Mouse (Mus musculus) spleen, embryonic (tissue): ENCODE measurements around the gene Xkr7.

ENCODE experiments used
- CTCF ChIA-PET: fragments of 350-600 bp; sonication (Branson Sonifier 250); formaldehyde crosslinking; loops from one replicate; lab custom pipeline; 2022; lab: Charles Lee

Xkr7 gene

GRCm38 (mm10) chr2:153032083-153032842, 611 bp downstream of the Xkr7 start:
- CTCF ChIA-PET: interaction anchor here (0.5 to 0.6 kb wide), 2 partner anchors 62 to 77 kb away, joined by 5 to 7 read pairs; no protein-coding TSS in a partner anchor

- CTCF ChIA-PET: interaction anchor here (0.5 to 0.6 kb wide), 2 partner anchors 63 to 78 kb away, joined by 5 to 7 read pairs; no protein-coding TSS in a partner anchor
Observed at GRCm38 (mm10) chr2:153032973-153033372, 1.3 kb downstream of the Xkr7 start.

- CTCF ChIA-PET: no interaction called here
Observed at GRCm38 (mm10) chr2:153033545-153034230, 2.0 kb downstream of the Xkr7 start.

- CTCF ChIA-PET: no interaction called here
Observed at GRCm38 (mm10) chr2:153036690-153037089, 5.0 kb downstream of the Xkr7 start.

- CTCF ChIA-PET: no interaction called here
Observed at GRCm38 (mm10) chr2:153043886-153044285, 12.2 kb downstream of the Xkr7 start.

GRCm38 (mm10) chr2:153045884-153046299, 14.2 kb downstream of the Xkr7 start:
- CTCF ChIA-PET: no interaction called here

- CTCF ChIA-PET: no interaction called here
Observed at GRCm38 (mm10) chr2:153047828-153048465, 16.3 kb downstream of the Xkr7 start.

- CTCF ChIA-PET: interaction anchor here (1.1 kb wide), 1 partner anchor 93 kb away, joined by 3 read pairs; no protein-coding TSS in a partner anchor
Observed at GRCm38 (mm10) chr2:153049288-153049996, 17.8 kb downstream of the Xkr7 start.

- CTCF ChIA-PET: interaction anchor here (1.1 kb wide), 1 partner anchor 93 kb away, joined by 3 read pairs; no protein-coding TSS in a partner anchor
Observed at GRCm38 (mm10) chr2:153049997-153050358, 18.3 kb downstream of the Xkr7 start.

- CTCF ChIA-PET: no interaction called here
Observed at GRCm38 (mm10) chr2:153051095-153051494, 19.4 kb downstream of the Xkr7 start.

- CTCF ChIA-PET: no interaction called here
Observed at GRCm38 (mm10) chr2:153051537-153051936, 19.9 kb downstream of the Xkr7 start.

- CTCF ChIA-PET: interaction anchor here (0.5 kb wide), 1 partner anchor 48 kb away, joined by 4 read pairs; no protein-coding TSS in a partner anchor
Observed at GRCm38 (mm10) chr2:153052700-153053351, 21.2 kb downstream of the Xkr7 start.

GRCm38 (mm10) chr2:153053896-153054295, 22.2 kb downstream of the Xkr7 start:
- CTCF ChIA-PET: no interaction called here

GRCm38 (mm10) chr2:153055270-153055920, 23.7 kb downstream of the Xkr7 start:
- CTCF ChIA-PET: no interaction called here

GRCm38 (mm10) chr2:153058365-153058764, 26.7 kb downstream of the Xkr7 start:
- CTCF ChIA-PET: no interaction called here

GRCm38 (mm10) chr2:153060216-153060615, 28.6 kb downstream of the Xkr7 start:
- CTCF ChIA-PET: no interaction called here

- CTCF ChIA-PET: interaction anchor here (0.7 kb wide), 1 partner anchor 617 kb away, joined by 19 read pairs; no protein-coding TSS in a partner anchor
Observed at GRCm38 (mm10) chr2:153063394-153063793, 31.7 kb downstream of the Xkr7 start.

- CTCF ChIA-PET: interaction anchor here (0.7 kb wide), 1 partner anchor 616 kb away, joined by 19 read pairs; no protein-coding TSS in a partner anchor
Observed at GRCm38 (mm10) chr2:153064190-153064970, 32.7 kb downstream of the Xkr7 start.

GRCm38 (mm10) chr2:153065747-153066508, 34.3 kb downstream of the Xkr7 start, which contains the start of gene Ccm2l:
Ccm2l (plus strand) TSS chr2:153065955.
- CTCF ChIA-PET: no interaction called here
